Mouse (Mus musculus) forebrain, postnatal 0 days (tissue): ENCODE data around the gene Olfr56. TPM values are rescaled to one million over a fixed set of nuclear protein-coding genes. Genes with fewer than 3 reads are reported as not detected.
A peak's percentile ranks its signal among the peaks of the same experiment; 100 is the strongest.

Experiments
- ATAC-seq: fragments of 200-750 bp; cut with Nextera tagmentation; 2 replicates; pipeline ENCODE4 v1.8.0; 2017; ENCODE audit warnings: mild to moderate bottlenecking, moderate library complexity
- DNase-seq: peaks from one replicate; pipeline ENCODE4 v3.0.0-alpha.2; 2015
- H3K27ac ChIP-seq: fragments of 300-500 bp; sonication (generic); 2 replicates; pipeline ENCODE4 v1.5.1; 2014; ENCODE audit warnings: low read depth, mild to moderate bottlenecking, antibody characterized with exemption, low read length, moderate library complexity, mixed read lengths
- H3K27me3 ChIP-seq: fragments of 300-500 bp; sonication (generic); 2 replicates; pipeline ENCODE4 v1.6.1; 2014; ENCODE audit warnings: mild to moderate bottlenecking, low read length, mixed read lengths; ENCODE audit not compliant: insufficient read depth
- H3K36me3 ChIP-seq: fragments of 300-500 bp; sonication (generic); 2 replicates; pipeline ENCODE4 v1.6.1; 2014; ENCODE audit warnings: mild to moderate bottlenecking, moderate library complexity; ENCODE audit not compliant: insufficient read depth
- H3K4me1 ChIP-seq: fragments of 300-500 bp; sonication (generic); 2 replicates; pipeline ENCODE4 v1.6.1; 2014; ENCODE audit warnings: antibody characterized with exemption; ENCODE audit not compliant: insufficient read depth
- H3K4me2 ChIP-seq: fragments of 300-500 bp; sonication (generic); 2 replicates; pipeline ENCODE4 v1.6.1; 2014; ENCODE audit warnings: low read depth, mild to moderate bottlenecking, moderate library complexity
- H3K4me3 ChIP-seq: fragments of 300-500 bp; sonication (generic); 2 replicates; pipeline ENCODE4 v1.5.1; 2014; ENCODE audit warnings: low read depth, low read length, mixed read lengths
- H3K9ac ChIP-seq: fragments of 300-500 bp; sonication (generic); 2 replicates; pipeline ENCODE4 v1.6.1; 2014; ENCODE audit warnings: mild to moderate bottlenecking
- H3K9me3 ChIP-seq: fragments of 300-500 bp; sonication (generic); 2 replicates; pipeline ENCODE4 v1.6.1; 2016; ENCODE audit warnings: low read length
- CTCF ChIP-seq: sonication (generic); IDR thresholded peaks from 2 replicates; pipeline ENCODE4 v1.5.1; 2016; ENCODE audit warnings: antibody characterized with exemption, control low read depth, low read depth
- WGBS: fragments of 180-500 bp; shearing (Covaris S2); extraction: QIAGEN DNeasy Blood & Tissue Kit; methylation state at CpG from one replicate; pipeline ENCODE4 v1.1.7; 2014; 5-methylcytosine and 5-hydroxymethylcytosine counted together
- polyA plus RNA-seq: library from polyadenylated mRNA; unstranded; fragments of >200 nt; fragmentation: Nextera tagmentation; extraction: Ambion mirVana; gene quantifications from 2 replicates; pipeline ENCODE4 v1.2.1, GENCODE M21; 2015
- total RNA-seq: library from RNA; depleted of rRNA; stranded (reverse); fragments of >200 nt; gene quantifications from 2 replicates; pipeline ENCODE4 v1.2.3, GENCODE M21; 2014

Olfr56 gene
- total and polyA plus RNA-seq, 2 experiments from 2014 or later, result not detected

GRCm38 (mm10) chr11:49105752-49106151 lies 127.1 kb downstream of the Olfr56 start:
- Histone ChIP-seq H3K9me3 (no peaks in the 10 kb centered on the region), H3K27me3 (no peaks in the 10 kb centered on the region; the same call in 1 of the 2 replicates), H3K9ac (no peak overlapping the region), H3K4me3 (no peak overlapping the region), H3K36me3 (no peaks in the 10 kb centered on the region), H3K27ac (no peak overlapping the region), H3K4me1 (no peaks in the 10 kb centered on the region), H3K4me2 (no peak overlapping the region)
- TF ChIP-seq CTCF, result no peak
- ATAC-seq (no peak), DNase-seq (no peak)
- WGBS, result 58% methylated on average over 1 of the region's 1 CpGs

DNA sequence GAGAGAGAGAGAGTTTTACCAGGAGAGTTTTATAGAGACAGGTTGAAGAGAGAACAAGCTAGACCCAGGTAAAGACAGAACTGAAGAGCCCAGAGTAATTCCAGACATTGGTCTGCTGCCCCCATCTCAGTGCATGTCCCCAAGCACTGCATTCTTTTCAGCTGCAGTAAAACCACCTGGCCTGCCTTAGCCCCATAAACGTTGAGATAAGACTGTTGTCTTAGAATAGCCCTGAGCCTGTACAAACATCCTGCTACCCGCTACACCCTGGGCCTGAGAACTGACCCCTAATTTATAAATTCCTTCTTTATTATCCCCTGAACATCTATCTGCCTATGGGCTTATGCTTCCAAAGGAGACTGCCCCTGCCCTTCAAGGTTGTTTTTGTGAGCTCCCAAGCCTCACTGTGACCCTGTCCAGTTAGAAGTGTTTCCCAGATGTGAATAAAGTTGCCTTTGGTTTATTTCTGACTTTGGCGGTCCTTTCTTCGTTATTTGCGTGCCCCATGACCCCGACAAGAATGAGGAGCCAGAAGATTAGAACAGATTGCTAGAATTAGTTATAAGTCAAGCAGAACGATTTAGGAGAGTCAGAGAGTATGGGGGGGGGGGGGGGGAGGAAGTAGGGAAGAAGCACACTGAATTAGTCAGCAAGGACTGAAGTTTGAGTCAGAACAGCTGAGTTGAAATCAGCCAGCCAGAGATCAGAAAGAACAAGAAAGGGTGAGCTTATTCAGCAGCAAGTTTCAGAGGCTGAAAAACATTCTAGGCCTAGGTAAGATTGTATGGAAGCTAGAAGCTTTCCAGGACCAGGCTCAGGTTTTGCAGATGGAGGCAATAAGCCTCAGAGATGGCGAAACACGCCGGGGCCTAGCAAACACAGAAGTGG lies 129.2 kb downstream of the Olfr56 start:
- H3K27ac ChIP-seq, result no peak overlapping the region
- no peaks in the 10 kb centered on the region; the same call in 1 of the 2 replicates for H3K27me3 ChIP-seq
- no peak for TF ChIP-seq CTCF
- H3K4me2 ChIP-seq, result no peak overlapping the region
- H3K4me1 ChIP-seq, result no peaks in the 10 kb centered on the region
- H3K36me3 ChIP-seq, result no peaks in the 10 kb centered on the region
- no peak for DNase-seq
- no peak overlapping the region for H3K9ac ChIP-seq
- no peak for ATAC-seq
- WGBS, result 71% methylated on average over 10 of the region's 10 CpGs
- H3K4me3 ChIP-seq, result no peak overlapping the region
- no peaks in the 10 kb centered on the region for H3K9me3 ChIP-seq

DNA sequence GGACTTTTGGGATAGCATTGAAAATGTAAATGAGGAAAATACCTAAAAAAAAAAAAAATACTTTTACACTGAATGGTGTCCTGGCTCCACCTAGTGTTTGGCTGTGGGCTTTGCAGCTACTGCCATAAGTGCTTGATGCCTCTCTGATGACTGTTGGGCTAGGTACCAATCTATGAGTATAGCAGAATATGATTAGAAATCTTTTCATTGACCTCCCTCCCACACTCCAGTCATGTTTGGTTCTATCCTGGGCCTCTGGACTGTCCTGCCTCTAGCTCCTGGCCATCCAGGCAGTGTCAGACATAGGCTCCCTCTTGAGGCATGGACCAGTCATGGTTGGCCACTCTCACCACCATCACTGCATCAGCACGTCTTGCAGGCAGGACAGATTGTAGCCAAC lies 130.1 kb downstream of the Olfr56 start:
- Histone ChIP-seq H3K36me3 (no peaks in the 10 kb centered on the region), H3K27ac (no peak overlapping the region), H3K27me3 (no peaks in the 10 kb centered on the region; the same call in 1 of the 2 replicates), H3K9me3 (no peaks in the 10 kb centered on the region), H3K4me2 (no peak overlapping the region), H3K4me1 (no peaks in the 10 kb centered on the region), H3K4me3 (no peak overlapping the region), H3K9ac (no peak overlapping the region)
- peak; percentile 59 for TF ChIP-seq CTCF
- ATAC-seq (no peak), DNase-seq (peak; percentile 29)
- 16% methylated on average over 1 of the region's 1 CpGs for WGBS

DNA sequence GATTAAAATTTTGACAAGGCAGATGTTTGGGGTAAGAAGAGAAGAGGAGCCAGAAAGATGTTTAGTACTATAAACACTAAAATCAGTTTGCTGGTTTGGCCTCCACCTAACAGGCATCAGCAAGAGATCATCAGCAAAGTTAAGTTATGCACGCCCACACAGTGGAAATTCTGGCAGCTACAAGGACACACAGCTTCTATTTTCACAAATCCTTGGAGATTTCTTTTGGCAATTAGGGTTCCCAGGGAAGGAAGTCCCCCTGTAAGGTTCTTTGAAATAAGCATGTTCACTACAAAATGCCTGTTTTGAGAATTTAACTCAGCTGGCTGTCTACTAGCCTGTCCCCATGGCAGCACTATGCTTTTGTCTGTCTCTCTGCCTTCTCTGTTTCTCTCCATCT lies 132.3 kb downstream of the Olfr56 start:
- Histone ChIP-seq H3K27me3 (no peaks in the 10 kb centered on the region), H3K4me2 (no peak overlapping the region), H3K27ac (no peak overlapping the region), H3K9ac (no peak overlapping the region), H3K9me3 (no peaks in the 10 kb centered on the region), H3K4me3 (no peak overlapping the region), H3K4me1 (no peaks in the 10 kb centered on the region), H3K36me3 (no peaks in the 10 kb centered on the region)
- no peak for TF ChIP-seq CTCF
- 43% methylated on average over 1 of the region's 1 CpGs for WGBS
- ATAC-seq, result no peak
- no peak for DNase-seq

DNA sequence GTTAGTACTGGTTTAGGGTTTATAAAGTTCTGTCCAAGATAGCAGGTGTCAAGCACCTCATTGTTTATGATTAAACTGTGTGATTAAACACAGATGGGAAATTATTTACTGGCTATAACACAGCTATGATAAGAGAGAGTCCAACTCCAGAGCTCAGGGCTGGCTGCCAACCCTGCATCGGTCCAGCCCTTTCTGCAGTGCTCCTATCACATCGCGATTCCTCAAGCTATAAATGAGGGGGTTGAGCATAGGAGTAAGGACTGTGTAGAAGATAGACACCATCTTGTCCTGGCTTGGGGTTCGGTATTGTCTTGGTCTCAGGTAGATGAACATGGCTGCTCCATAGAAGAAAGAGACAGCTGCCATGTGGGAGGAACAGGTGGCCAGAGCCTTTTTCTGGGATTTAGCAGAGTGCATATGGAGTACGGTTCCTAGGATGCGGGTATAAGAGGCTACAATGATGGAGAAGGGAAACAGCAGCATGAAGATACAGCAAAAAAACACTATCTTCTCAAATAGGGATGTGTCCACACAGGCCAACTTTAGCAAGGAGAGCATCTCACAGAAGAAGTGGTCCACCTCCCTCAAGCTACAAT lies 134.0 kb downstream of the Olfr56 start:
- 85% methylated on average over 6 of the region's 6 CpGs for WGBS
- no peak for TF ChIP-seq CTCF
- Histone ChIP-seq H3K4me1 (no peaks in the 10 kb centered on the region), H3K27me3 (no peaks in the 10 kb centered on the region), H3K4me2 (no peak overlapping the region), H3K9me3 (no peaks in the 10 kb centered on the region), H3K9ac (no peak overlapping the region), H3K27ac (no peak overlapping the region), H3K36me3 (no peaks in the 10 kb centered on the region), H3K4me3 (no peak overlapping the region)
- no peak for DNase-seq
- ATAC-seq, result no peak

GRCm38 (mm10) chr11:49114158-49114557 lies 135.5 kb downstream of the Olfr56 start:
- Histone ChIP-seq H3K27ac (no peak overlapping the region), H3K27me3 (no peaks in the 10 kb centered on the region), H3K4me3 (no peak overlapping the region), H3K9me3 (no peaks in the 10 kb centered on the region), H3K4me1 (no peaks in the 10 kb centered on the region), H3K9ac (no peak overlapping the region), H3K36me3 (no peaks in the 10 kb centered on the region), H3K4me2 (no peak overlapping the region)
- TF ChIP-seq CTCF, result no peak
- no peak for DNase-seq
- 84% methylated on average over 2 of the region's 2 CpGs for WGBS
- no peak for ATAC-seq

GRCm38 (mm10) chr11:49114774-49115173 lies 136.1 kb downstream of the Olfr56 start, which contains the start of gene Olfr1396:
Gene Olfr1396, minus strand, starts transcription at chr11:49114874.
- Histone ChIP-seq H3K4me1 (no peaks in the 10 kb centered on the region), H3K9ac (no peak within 1 kb of the TSS), H3K4me2 (no peak within 1 kb of the TSS), H3K36me3 (no peaks in the 10 kb centered on the region), H3K27me3 (no peaks in the 10 kb centered on the region), H3K9me3 (no peaks in the 10 kb centered on the region), H3K27ac (no peak within 1 kb of the TSS), H3K4me3 (no peak within 1 kb of the TSS)
- no peak for ATAC-seq
- DNase-seq, result no peak
- TF ChIP-seq CTCF, result no peak
